In genomic region chr12:98269791-98270745, GRCm38 (mm10) we compare ENCODE assay signal across 9 mouse cellular contexts. TPM values are rescaled to one million over a fixed set of nuclear protein-coding genes. Genes with fewer than 3 reads are reported as not detected.
DNase-seq lines count a peak whose midpoint lies in the region; ATAC-seq lines count a peak whose summit lies in the region.
"Had no signal": no experiment of that assay in that cellular context is flagged by ENCODE, and none has a peak within 500 bp of the region (broad histone marks: within the 10 kb centered on the region; RNA-seq: fewer than 3 reads in every experiment).

No protein-coding gene starts in this region.

- no peak overlapping the region for H3K4me3 ChIP-seq in heart, embryonic 12.5 days
- H3K4me3 ChIP-seq in forebrain, embryonic 13.5 days, result no peak overlapping the region

- no peaks in the 10 kb centered on the region for H3K27me3 ChIP-seq in heart, embryonic 12.5 days (replicated peaks)
- H3K27me3 ChIP-seq in forebrain, embryonic 13.5 days, result no peaks in the 10 kb centered on the region

- no peaks in the 10 kb centered on the region for H3K9me3 ChIP-seq in heart, embryonic 12.5 days (replicated peaks)
- no peaks in the 10 kb centered on the region for H3K9me3 ChIP-seq in forebrain, embryonic 13.5 days (replicated peaks)

- 57% methylated on average over 17 of the region's 17 CpGs for WGBS in heart, embryonic 12.5 days
- WGBS in forebrain, embryonic 13.5 days, result 87% methylated on average over 17 of the region's 17 CpGs

- no peaks in the 10 kb centered on the region for H3K36me3 ChIP-seq in heart, embryonic 12.5 days
- no peaks in the 10 kb centered on the region for H3K36me3 ChIP-seq in forebrain, embryonic 13.5 days (ENCODE audit: poor library complexity, severe bottlenecking)

- no peak for ATAC-seq in heart, embryonic 12.5 days (ENCODE audit: insufficient number of reproducible peaks, low FRiP score)
- ATAC-seq in granulocyte monocyte progenitor cell, adult 5-6 weeks (replicated peaks; ENCODE audit: poor library complexity, severe bottlenecking), result peak; percentile 49
- ATAC-seq in megakaryocyte-erythroid progenitor cell, adult 5-6 weeks (replicated peaks; ENCODE audit: low FRiP score, low TSS enrichment, poor library complexity, severe bottlenecking), result peak; percentile 60
- no peak for ATAC-seq in forebrain, embryonic 13.5 days

- no peak overlapping the region for H3K27ac ChIP-seq in heart, embryonic 12.5 days (ENCODE audit: poor library complexity, severe bottlenecking)
- H3K27ac ChIP-seq in forebrain, embryonic 13.5 days, result no peak overlapping the region

- H3K4me2 ChIP-seq in heart, embryonic 12.5 days, result peak overlapping the region; percentile 43; the same call in 1 of the 2 replicates
- no peak overlapping the region for H3K4me2 ChIP-seq in forebrain, embryonic 13.5 days

- H3K4me1 ChIP-seq in heart, embryonic 12.5 days (replicated peaks), result no peaks in the 10 kb centered on the region
- H3K4me1 ChIP-seq in forebrain, embryonic 13.5 days, result no peaks in the 10 kb centered on the region

- H3K9ac ChIP-seq in heart, embryonic 12.5 days, result no peak overlapping the region
- H3K9ac ChIP-seq in forebrain, embryonic 13.5 days, result no peak overlapping the region

- DNase-seq in heart, adult 8-10 months (ENCODE audit: low spot score), result no peak
- peak; percentile 94 for DNase-seq in 416B (ENCODE audit: low read depth)
- DNase-seq in layer of hippocampus, postnatal 36 days, result no peak
- DNase-seq in kidney, adult 11 months, result no peak

RNA-seq across cellular contexts. Expression of gene Gpr65, which starts 1.6 kb away (rescaled TPM):
- polyA plus RNA-seq in heart, embryonic 12.5 days (2016; fragmentation: Nextera tagmentation; extraction: Ambion mirVana), result 0.62 and 0.72 TPM in 2 replicates
- total RNA-seq in heart, adult 8-10 months (2022), result under 1 TPM; 0.28 to 0.43 (median 0.35) TPM
- total RNA-seq in granulocyte monocyte progenitor cell, adult 5-6 weeks (2014; fragmentation: Nextera tagmentation), result 21.4 and 39.2 TPM in 2 replicates
- 38.9 and 44.3 TPM in 2 replicates for total RNA-seq in granulocyte monocyte progenitor cell, adult 5-6 weeks (2017)
- 0.92 and 3.0 TPM in 2 replicates for total RNA-seq in megakaryocyte-erythroid progenitor cell, adult 5-6 weeks (2014; fragmentation: Nextera tagmentation)
- total RNA-seq in megakaryocyte-erythroid progenitor cell, adult 5-6 weeks (2017), result 1.7 and 3.4 TPM in 2 replicates
- not detected for total RNA-seq in layer of hippocampus, postnatal 36 days (2021)
- 0.31 TPM in 1 of 2 replicates, not detected in the other for polyA plus RNA-seq in forebrain, embryonic 13.5 days (2015; fragmentation: Nextera tagmentation; extraction: Ambion mirVana)
- total RNA-seq: layer of hippocampus, postnatal 10 days had no signal

RNA-seq across cellular contexts. Expression of gene Galc, which starts 10.8 kb away (rescaled TPM):
- 8.5 and 9.2 TPM in 2 replicates for polyA plus RNA-seq in heart, embryonic 12.5 days (2016; fragmentation: Nextera tagmentation; extraction: Ambion mirVana)
- 1 to 10 TPM; 7.6 to 9.6 (median 8.0) TPM for total RNA-seq in heart, adult 8-10 months (2022)
- total RNA-seq in granulocyte monocyte progenitor cell, adult 5-6 weeks (2014; fragmentation: Nextera tagmentation), result 12.8 and 13.5 TPM in 2 replicates
- total RNA-seq in granulocyte monocyte progenitor cell, adult 5-6 weeks (2017), result 7.0 and 10.4 TPM in 2 replicates
- 3.7 and 5.4 TPM in 2 replicates for total RNA-seq in megakaryocyte-erythroid progenitor cell, adult 5-6 weeks (2014; fragmentation: Nextera tagmentation)
- 4.6 and 7.5 TPM in 2 replicates for total RNA-seq in megakaryocyte-erythroid progenitor cell, adult 5-6 weeks (2017)
- total RNA-seq in layer of hippocampus, postnatal 36 days (2021), result 10 to 100 TPM; 23.7 to 24.9 TPM
- polyA plus RNA-seq in forebrain, embryonic 13.5 days (2015; fragmentation: Nextera tagmentation; extraction: Ambion mirVana), result 9.2 and 10.3 TPM in 2 replicates

Comparison
In these comparisons a context has a peak if more than half of its experiments do, and no peak if none do; other contexts are left out.
1. ATAC-seq: peak in granulocyte monocyte progenitor cell, adult 5-6 weeks (single experiment) and megakaryocyte-erythroid progenitor cell, adult 5-6 weeks (single experiment); none in heart, embryonic 12.5 days (single experiment) and forebrain, embryonic 13.5 days (single experiment).
2. RNA of gene Gpr65, which starts 1.6 kb away (total RNA-seq): 21.4 to 44.3 TPM in granulocyte monocyte progenitor cell, adult 5-6 weeks; 0.92 to 3.4 TPM in megakaryocyte-erythroid progenitor cell, adult 5-6 weeks, 0.28 to 0.43 TPM in heart, adult 8-10 months and not detected in layer of hippocampus, postnatal 36 days; every median in the first group is over 4 times any median in the second.